Mouse (Mus musculus): ENCODE results near the gene Clybl. TPM values are rescaled to one million over a fixed set of nuclear protein-coding genes. Genes with fewer than 3 reads are reported as not detected.

Gene Clybl
- polyA plus RNA-seq, 1 experiment, result 5.4 TPM

GRCm38 (mm10) chr14:122188250-122188649 is 6.7 kb downstream of the Clybl start:
- 88% methylated on average over 5 of the region's 5 CpGs for WGBS
- no peak overlapping the region for H3K4me3 ChIP-seq (replicated peaks; ENCODE audit: control insufficient read depth, low read depth, low read length)
- no peak for TF ChIP-seq CTCF (IDR thresholded peaks at IDR 0.05; ENCODE audit: control insufficient read depth, insufficient read depth, low read length)
- no peak for TF ChIP-seq POLR2A (IDR thresholded peaks at IDR 0.05; ENCODE audit: borderline replicate concordance, control insufficient read depth, low read depth, low read length)
- no peaks in the 10 kb centered on the region for H3K4me1 ChIP-seq (ENCODE audit: control insufficient read depth, insufficient read depth, low read length)
- no peak overlapping the region for H3K27ac ChIP-seq (ENCODE audit: control insufficient read depth, insufficient read depth, low read depth, low read length, poor library complexity)

GRCm38 (mm10) chr14:122189901-122190300 is 8.4 kb downstream of the Clybl start:
- Histone ChIP-seq H3K4me1 (ENCODE audit: control insufficient read depth, insufficient read depth, low read length) (no peaks in the 10 kb centered on the region), H3K4me3 (replicated peaks; ENCODE audit: control insufficient read depth, low read depth, low read length) (no peak overlapping the region), H3K27ac (ENCODE audit: control insufficient read depth, insufficient read depth, low read depth, low read length, poor library complexity) (no peak overlapping the region)
- TF ChIP-seq POLR2A (IDR thresholded peaks at IDR 0.05; ENCODE audit: borderline replicate concordance, control insufficient read depth, low read depth, low read length) (no peak), CTCF (IDR thresholded peaks at IDR 0.05; ENCODE audit: control insufficient read depth, insufficient read depth, low read length) (no peak)
- 86% methylated on average over 5 of the region's 5 CpGs for WGBS

GRCm38 (mm10) chr14:122190527-122190926 is 9.0 kb downstream of the Clybl start:
- 21% methylated on average over 2 of the region's 2 CpGs for WGBS
- Histone ChIP-seq H3K4me3 (replicated peaks; ENCODE audit: control insufficient read depth, low read depth, low read length) (no peak overlapping the region), H3K4me1 (ENCODE audit: control insufficient read depth, insufficient read depth, low read length) (no peaks in the 10 kb centered on the region), H3K27ac (ENCODE audit: control insufficient read depth, insufficient read depth, low read depth, low read length, poor library complexity) (no peak overlapping the region)
- TF ChIP-seq CTCF (IDR thresholded peaks at IDR 0.05; ENCODE audit: control insufficient read depth, insufficient read depth, low read length) (no peak), POLR2A (IDR thresholded peaks at IDR 0.05; ENCODE audit: borderline replicate concordance, control insufficient read depth, low read depth, low read length) (no peak)

GRCm38 (mm10) chr14:122190941-122191510 is 9.5 kb downstream of the Clybl start:
- TF ChIP-seq POLR2A (IDR thresholded peaks at IDR 0.05; ENCODE audit: borderline replicate concordance, control insufficient read depth, low read depth, low read length), result no peak
- TF ChIP-seq CTCF (IDR thresholded peaks at IDR 0.05; ENCODE audit: control insufficient read depth, insufficient read depth, low read length), result peak; percentile 84

GRCm38 (mm10) chr14:122194630-122195029 is 13.1 kb downstream of the Clybl start:
- Histone ChIP-seq H3K4me1 (ENCODE audit: control insufficient read depth, insufficient read depth, low read length) (no peaks in the 10 kb centered on the region), H3K4me3 (replicated peaks; ENCODE audit: control insufficient read depth, low read depth, low read length) (no peak overlapping the region), H3K27ac (ENCODE audit: control insufficient read depth, insufficient read depth, low read depth, low read length, poor library complexity) (no peak overlapping the region)
- TF ChIP-seq CTCF (IDR thresholded peaks at IDR 0.05; ENCODE audit: control insufficient read depth, insufficient read depth, low read length) (no peak), POLR2A (IDR thresholded peaks at IDR 0.05; ENCODE audit: borderline replicate concordance, control insufficient read depth, low read depth, low read length) (no peak)
- 95% methylated on average over 8 of the region's 8 CpGs for WGBS

More at GRCm38 (mm10) chr14:122190941-122191510, 9.5 kb downstream of the Clybl start:
- 17% methylated on average over 7 of the region's 7 CpGs for WGBS
- H3K4me1 ChIP-seq (ENCODE audit: control insufficient read depth, insufficient read depth, low read length), result no peaks in the 10 kb centered on the region
- no peak overlapping the region for H3K4me3 ChIP-seq (replicated peaks; ENCODE audit: control insufficient read depth, low read depth, low read length)
- H3K27ac ChIP-seq (ENCODE audit: control insufficient read depth, insufficient read depth, low read depth, low read length, poor library complexity), result no peak overlapping the region

GRCm38 (mm10) chr14:122196851-122197250 is 15.3 kb downstream of the Clybl start:
- Histone ChIP-seq H3K27ac (ENCODE audit: control insufficient read depth, insufficient read depth, low read depth, low read length, poor library complexity) (no peak overlapping the region), H3K4me3 (replicated peaks; ENCODE audit: control insufficient read depth, low read depth, low read length) (no peak overlapping the region), H3K4me1 (ENCODE audit: control insufficient read depth, insufficient read depth, low read length) (no peaks in the 10 kb centered on the region)
- TF ChIP-seq CTCF (IDR thresholded peaks at IDR 0.05; ENCODE audit: control insufficient read depth, insufficient read depth, low read length), result no peak
- TF ChIP-seq POLR2A (IDR thresholded peaks at IDR 0.05; ENCODE audit: borderline replicate concordance, control insufficient read depth, low read depth, low read length), result no peak
- WGBS, result 88% methylated on average over 6 of the region's 6 CpGs

GRCm38 (mm10) chr14:122200247-122200885 is 18.9 kb downstream of the Clybl start:
- Histone ChIP-seq H3K27ac (ENCODE audit: control insufficient read depth, insufficient read depth, low read depth, low read length, poor library complexity) (no peak overlapping the region), H3K4me3 (replicated peaks; ENCODE audit: control insufficient read depth, low read depth, low read length) (no peak overlapping the region), H3K4me1 (ENCODE audit: control insufficient read depth, insufficient read depth, low read length) (no peaks in the 10 kb centered on the region)
- 88% methylated on average over 14 of the region's 14 CpGs for WGBS
- TF ChIP-seq CTCF (IDR thresholded peaks at IDR 0.05; ENCODE audit: control insufficient read depth, insufficient read depth, low read length), result no peak

- 86% methylated on average over 5 of the region's 5 CpGs for WGBS
- TF ChIP-seq POLR2A (IDR thresholded peaks at IDR 0.05; ENCODE audit: borderline replicate concordance, control insufficient read depth, low read depth, low read length) (no peak), CTCF (IDR thresholded peaks at IDR 0.05; ENCODE audit: control insufficient read depth, insufficient read depth, low read length) (no peak)
- Histone ChIP-seq H3K4me3 (replicated peaks; ENCODE audit: control insufficient read depth, low read depth, low read length) (no peak overlapping the region), H3K4me1 (ENCODE audit: control insufficient read depth, insufficient read depth, low read length) (no peaks in the 10 kb centered on the region), H3K27ac (ENCODE audit: control insufficient read depth, insufficient read depth, low read depth, low read length, poor library complexity) (no peak overlapping the region)
Observed at GRCm38 (mm10) chr14:122209177-122209576, 27.7 kb downstream of the Clybl start.
